13 mouse cellular contexts compared by ENCODE assay signal in genomic region chr12:15809657-15810056, GRCm38 (mm10). TPM values are rescaled to one million over a fixed set of nuclear protein-coding genes. Genes with fewer than 3 reads are reported as not detected.
DNase-seq lines count a peak whose midpoint lies in the region; ATAC-seq and TF ChIP-seq lines count a peak whose summit lies in the region.
"Had no signal": no experiment of that assay in that cellular context is flagged by ENCODE, and none has a peak within 500 bp of the region (broad histone marks: within the 10 kb centered on the region; RNA-seq: fewer than 3 reads in every experiment).

No protein-coding gene starts in this region.

- H3K36me3 ChIP-seq in heart, adult 2 months (ENCODE audit: control insufficient read depth, insufficient read depth, low read length) = peaks cover 58% of the 10 kb centered on the region
- H3K36me3 ChIP-seq in heart, embryonic 10.5 days = peaks cover 55% of the 10 kb centered on the region
- peaks cover 19% of the 10 kb centered on the region for H3K36me3 ChIP-seq in forebrain, embryonic 16.5 days (ENCODE audit: control insufficient read depth, insufficient read depth)
- peaks cover 20% of the 10 kb centered on the region for H3K36me3 ChIP-seq in hindbrain, postnatal 0 days (ENCODE audit: insufficient read depth, low read length)

- H3K27ac ChIP-seq in heart, adult 2 months = peak overlapping the region; percentile 28
- H3K27ac ChIP-seq in heart, embryonic 10.5 days = no peak overlapping the region
- H3K27ac ChIP-seq in forebrain, embryonic 16.5 days (ENCODE audit: low read length) = no peak overlapping the region
- H3K27ac ChIP-seq in hindbrain, postnatal 0 days = 0 out of 2 replicates have a peak overlapping the region, but pooled peaks have one; percentile 45
- H3K27ac ChIP-seq: embryonic facial prominence, embryonic 15.5 days had no signal

- 38% methylated on average over 7 of the region's 7 CpGs for WGBS in heart, adult 2 months
- 86% methylated on average over 7 of the region's 7 CpGs for WGBS in heart, embryonic 10.5 days
- 68% methylated on average over 7 of the region's 7 CpGs for WGBS in forebrain, embryonic 16.5 days
- WGBS in hindbrain, postnatal 0 days = 28% methylated on average over 7 of the region's 7 CpGs

- H3K4me3 ChIP-seq in heart, adult 2 months = no peak overlapping the region
- H3K4me3 ChIP-seq in heart, embryonic 10.5 days = no peak overlapping the region
- no peak overlapping the region; the same call in 1 of the 2 replicates for H3K4me3 ChIP-seq in forebrain, embryonic 16.5 days (replicated peaks; ENCODE audit: low read length)
- H3K4me3 ChIP-seq in hindbrain, postnatal 0 days (ENCODE audit: low read length) = peak overlapping the region; percentile 6; the same call in 1 of the 2 replicates
- H3K4me3 ChIP-seq: embryonic facial prominence, embryonic 15.5 days had no signal

- TF ChIP-seq EP300 in heart, adult 2 months (IDR thresholded peaks at IDR 0.05; ENCODE audit: insufficient read depth, low read depth, low read length) = no peak

- DNase-seq in heart, adult 2 months = peak in 1 of 2 experiments; percentile 52
- no peak for DNase-seq in heart, embryonic 10.5 days (ENCODE audit: low spot score)
- DNase-seq in Muller cell, postnatal 12 days (ENCODE audit: inconsistent ontology term) = peak; percentile 42
- peak; percentile 46 for DNase-seq in hindbrain, postnatal 0 days (ENCODE audit: low spot score)
- DNase-seq in c-Kit-positive CD71-positive TER-119-positive erythroid progenitor cells, embryonic 14.5 days (ENCODE audit: low spot score) = no peak
- DNase-seq in left cerebral cortex, adult 18-20 months (ENCODE audit: low spot score in 2 of 2) = no peak
- no peak for DNase-seq in left cerebral cortex, postnatal 4 days
- DNase-seq: cerebellum, adult 11-12 months; kidney, postnatal 25 days; lung, embryonic 14.5 days; thymus, adult 2 months had no signal

- H3K27me3 ChIP-seq in heart, adult 2 months (ENCODE audit: control insufficient read depth, insufficient read depth, low read length) = no peaks in the 10 kb centered on the region
- H3K27me3 ChIP-seq in heart, embryonic 10.5 days (ENCODE audit: insufficient read depth, poor library complexity, severe bottlenecking) = no peaks in the 10 kb centered on the region
- H3K27me3 ChIP-seq in forebrain, embryonic 16.5 days (replicated peaks; ENCODE audit: control insufficient read depth, insufficient read depth, low read length) = no peaks in the 10 kb centered on the region
- H3K27me3 ChIP-seq in hindbrain, postnatal 0 days (ENCODE audit: insufficient read depth, low read length) = no peaks in the 10 kb centered on the region
- H3K27me3 ChIP-seq: embryonic facial prominence, embryonic 15.5 days had no signal

- intact Hi-C loops in heart, adult 2 months (cut with DNase I) = no loop called here
- intact Hi-C loops in left cerebral cortex, postnatal 4 days (cut with DNase I) = loop anchor here (5.0 to 10.0 kb wide), 2 partner anchors 272 to 575 kb away; no protein-coding TSS in a partner anchor

- H3K9me3 ChIP-seq in heart, embryonic 10.5 days = no peaks in the 10 kb centered on the region
- no peaks in the 10 kb centered on the region for H3K9me3 ChIP-seq in forebrain, embryonic 16.5 days (ENCODE audit: control insufficient read depth, low read length)
- H3K9me3 ChIP-seq in hindbrain, postnatal 0 days (ENCODE audit: low read length) = no peaks in the 10 kb centered on the region
- H3K9me3 ChIP-seq: embryonic facial prominence, embryonic 15.5 days had no signal

- ATAC-seq in forebrain, embryonic 16.5 days = no peak
- no peak for ATAC-seq in hindbrain, postnatal 0 days

- H3K4me1 ChIP-seq in heart, adult 2 months (ENCODE audit: control insufficient read depth, insufficient read depth, low read length) = peaks cover 33% of the 10 kb centered on the region
- H3K4me1 ChIP-seq in heart, embryonic 10.5 days = peaks cover 33% of the 10 kb centered on the region
- H3K4me1 ChIP-seq in forebrain, embryonic 16.5 days (replicated peaks; ENCODE audit: control insufficient read depth, insufficient read depth, low read length) = peaks cover 33% of the 10 kb centered on the region
- peaks cover 22% of the 10 kb centered on the region for H3K4me1 ChIP-seq in hindbrain, postnatal 0 days (ENCODE audit: insufficient read depth, low read length)

- no peak for TF ChIP-seq POLR2A in heart, adult 2 months (IDR thresholded peaks at IDR 0.05; ENCODE audit: insufficient read depth, low read depth, low read length)

- H3K9ac ChIP-seq in heart, adult 2 months (ENCODE audit: low read depth, low read length) = peak overlapping the region; percentile 29; the same call in 1 of the 2 replicates
- H3K9ac ChIP-seq in forebrain, embryonic 16.5 days (replicated peaks; ENCODE audit: low read depth, low read length) = no peak overlapping the region
- H3K9ac ChIP-seq in hindbrain, postnatal 0 days (replicated peaks; ENCODE audit: low read length) = peak overlapping the region; percentile 42; the same call in 1 of the 2 replicates
- H3K9ac ChIP-seq: embryonic facial prominence, embryonic 15.5 days; lung, embryonic 14.5 days had no signal

- H3K79me2 ChIP-seq in heart, adult 2 months (replicated peaks; ENCODE audit: control insufficient read depth, insufficient read depth, low read length) = peaks cover 5% of the 10 kb centered on the region

- peak overlapping the region; percentile 12 for H3K4me2 ChIP-seq in forebrain, embryonic 16.5 days (ENCODE audit: low read length)
- peak overlapping the region; percentile 72 for H3K4me2 ChIP-seq in hindbrain, postnatal 0 days (ENCODE audit: low read depth, low read length)
- H3K4me2 ChIP-seq: embryonic facial prominence, embryonic 15.5 days; lung, embryonic 14.5 days had no signal

- TF ChIP-seq CTCF in heart, adult 2 months (IDR thresholded peaks at IDR 0.05) = no peak
- TF ChIP-seq CTCF in hindbrain, postnatal 0 days (IDR thresholded peaks at IDR 0.05; ENCODE audit: low read depth) = no peak

RNA-seq across cellular contexts. Expression of gene Trib2, which starts 7.1 kb away (rescaled TPM):
- total RNA-seq in heart, adult 2 months (2021) = 10 to 100 TPM; 20.4 to 32.7 TPM
- 15.4 and 22.7 TPM in 2 replicates for polyA plus RNA-seq in heart, adult 2 months (2012; rRNA removed)
- polyA plus RNA-seq in heart, embryonic 10.5 days (2016; fragmentation: Nextera tagmentation; extraction: Ambion mirVana) = 30.8 and 61.0 TPM in 2 replicates
- 107 and 112 TPM in 2 replicates for polyA plus RNA-seq in forebrain, embryonic 16.5 days (2015; fragmentation: Nextera tagmentation; extraction: Ambion mirVana)
- total RNA-seq in hindbrain, postnatal 0 days (2014; rRNA removed) = 150 and 164 TPM in 2 replicates
- polyA plus RNA-seq in hindbrain, postnatal 0 days (2015; fragmentation: Nextera tagmentation; extraction: Ambion mirVana) = 92.2 and 95.2 TPM in 2 replicates
- 10 to 100 TPM; 50.1 to 52.9 TPM for total RNA-seq in left cerebral cortex, adult 18-20 months (2021)
- 10 to 100 TPM; 74.7 to 82.2 TPM for total RNA-seq in left cerebral cortex, postnatal 4 days (2021)

Comparison
In these comparisons a context has a peak if more than half of its experiments do, and no peak if none do; other contexts are left out.
1. H3K27ac ChIP-seq: peak in heart, adult 2 months (single experiment) and hindbrain, postnatal 0 days (single experiment); none in heart, embryonic 10.5 days (single experiment) and forebrain, embryonic 16.5 days (single experiment).
2. DNase-seq: peak in Muller cell, postnatal 12 days (single experiment) and hindbrain, postnatal 0 days (single experiment); none in heart, embryonic 10.5 days (single experiment), c-Kit-positive CD71-positive TER-119-positive erythroid progenitor cells, embryonic 14.5 days (single experiment), left cerebral cortex, adult 18-20 months (0 of 2) and left cerebral cortex, postnatal 4 days (single experiment).